Mouse (Mus musculus) adrenal gland, adult (tissue): ENCODE results near the gene Tmem221.
"Not testable (repeated sequence)": the region's sequence is repeated elsewhere in the genome, so short reads cannot be mapped to it uniquely, and the experiment has no call there.

Experiments
- DNase-seq, 2 experiments: peaks; one replicate each; pipeline ENCODE4 v3.0.0; 2022 to 2023; ENCODE audit warnings: low spot score in 1 of 2; ENCODE audit not compliant: inconsistent age in 2 of 2

The Tmem221 gene

DNA sequence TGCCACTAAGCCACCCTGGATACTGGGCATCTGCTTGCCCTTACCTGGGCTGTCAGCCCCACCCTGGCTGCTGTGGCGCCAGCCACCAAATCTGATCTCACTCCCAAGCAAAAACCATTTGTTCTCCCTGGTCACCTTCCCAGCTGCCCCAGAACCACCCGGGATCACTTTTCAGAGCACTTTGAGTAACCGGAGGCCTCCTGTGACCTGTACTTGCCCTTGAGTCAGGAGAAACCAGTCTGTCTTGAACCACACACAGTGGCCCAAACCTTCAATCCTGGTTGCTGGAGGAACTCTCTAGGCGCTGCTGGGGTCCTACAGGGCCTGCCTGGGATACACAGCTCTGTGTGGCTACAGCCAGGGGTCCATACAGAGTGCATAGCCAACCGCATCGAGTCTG lies 5.9 kb downstream of the Tmem221 start:
- DNase-seq: no peak

DNA sequence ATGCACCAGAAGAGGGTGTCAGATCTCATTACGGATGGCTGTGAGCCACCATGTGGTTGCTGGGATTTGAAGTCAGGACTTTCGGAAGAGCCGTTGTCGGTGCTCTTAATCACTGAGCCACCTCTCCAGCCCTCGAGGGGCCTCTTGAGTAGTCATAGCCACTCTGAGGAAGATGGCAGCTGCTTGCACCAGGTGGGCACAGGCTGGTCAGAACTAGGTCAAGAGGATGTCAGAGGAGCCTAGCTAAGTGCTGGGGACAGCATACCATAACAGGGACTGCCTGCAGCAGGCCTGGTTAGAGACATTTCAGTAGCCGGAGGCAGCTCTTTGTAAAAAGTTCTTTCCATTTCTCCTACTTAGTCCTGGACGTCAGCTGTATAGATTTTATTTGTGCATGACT lies 7.9 kb downstream of the Tmem221 start:
- DNase-seq: no peak

DNA sequence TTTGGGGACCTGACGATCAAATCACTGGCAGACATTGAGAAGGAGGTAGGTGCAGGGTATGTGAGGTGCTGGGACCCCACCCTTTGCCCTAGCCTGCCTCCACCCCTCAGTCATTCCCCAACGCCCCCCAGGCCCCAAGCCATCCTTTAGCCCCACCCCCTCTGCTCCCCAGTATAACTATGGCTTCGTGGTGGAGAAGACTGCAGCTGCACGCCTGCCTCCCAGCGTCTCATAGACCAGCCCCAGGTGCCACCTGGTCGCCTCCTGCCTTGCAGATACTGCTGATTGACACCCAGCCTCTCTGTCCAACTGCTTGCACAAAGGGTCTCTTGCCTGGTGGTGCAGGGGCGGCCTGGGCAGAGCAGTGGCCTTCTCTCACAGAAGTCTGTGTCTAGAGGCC lies 11.1 kb downstream of the Tmem221 start:
- DNase-seq: no peak

DNA sequence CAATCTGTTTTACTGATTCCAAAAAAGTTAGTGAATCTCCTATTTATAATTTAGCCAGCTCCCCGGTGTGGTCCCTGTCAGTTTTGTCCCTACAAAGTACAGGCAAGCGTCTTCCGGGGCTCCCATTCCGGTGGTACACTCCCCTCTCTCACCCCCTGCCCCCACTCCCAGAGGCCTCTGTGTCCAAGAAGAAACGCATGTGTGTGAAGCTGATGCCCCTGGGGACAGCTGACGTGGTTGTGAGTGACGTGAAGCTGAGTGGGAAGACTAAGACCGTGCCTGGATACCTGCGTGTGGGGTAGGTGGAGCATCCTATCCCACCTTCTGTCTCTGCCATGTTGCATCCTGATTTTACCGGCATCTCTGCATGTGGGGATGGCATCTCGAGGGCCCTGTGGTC lies 13.6 kb downstream of the Tmem221 start:
- no peak for DNase-seq

DNA sequence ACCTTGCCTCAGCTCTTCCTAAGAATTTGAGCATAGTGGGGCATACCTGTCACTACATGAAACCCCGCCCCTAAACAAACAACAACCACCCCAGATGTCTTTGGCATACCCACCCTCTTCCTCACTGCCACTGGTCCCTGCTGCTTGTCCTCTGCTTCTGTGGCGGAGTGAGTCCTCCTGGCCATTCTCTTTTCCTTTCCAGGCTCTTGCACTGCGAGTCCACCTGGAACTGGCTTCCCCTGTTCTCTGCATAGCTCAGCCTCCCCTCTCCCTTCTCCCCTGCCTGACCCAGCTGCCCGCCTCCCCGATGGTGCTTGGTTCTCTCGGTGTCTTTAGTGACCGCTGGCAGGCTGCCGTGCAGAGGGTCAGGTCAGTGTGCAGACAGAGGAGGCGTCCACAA lies 14.9 kb downstream of the Tmem221 start:
- no peak for DNase-seq

DNA sequence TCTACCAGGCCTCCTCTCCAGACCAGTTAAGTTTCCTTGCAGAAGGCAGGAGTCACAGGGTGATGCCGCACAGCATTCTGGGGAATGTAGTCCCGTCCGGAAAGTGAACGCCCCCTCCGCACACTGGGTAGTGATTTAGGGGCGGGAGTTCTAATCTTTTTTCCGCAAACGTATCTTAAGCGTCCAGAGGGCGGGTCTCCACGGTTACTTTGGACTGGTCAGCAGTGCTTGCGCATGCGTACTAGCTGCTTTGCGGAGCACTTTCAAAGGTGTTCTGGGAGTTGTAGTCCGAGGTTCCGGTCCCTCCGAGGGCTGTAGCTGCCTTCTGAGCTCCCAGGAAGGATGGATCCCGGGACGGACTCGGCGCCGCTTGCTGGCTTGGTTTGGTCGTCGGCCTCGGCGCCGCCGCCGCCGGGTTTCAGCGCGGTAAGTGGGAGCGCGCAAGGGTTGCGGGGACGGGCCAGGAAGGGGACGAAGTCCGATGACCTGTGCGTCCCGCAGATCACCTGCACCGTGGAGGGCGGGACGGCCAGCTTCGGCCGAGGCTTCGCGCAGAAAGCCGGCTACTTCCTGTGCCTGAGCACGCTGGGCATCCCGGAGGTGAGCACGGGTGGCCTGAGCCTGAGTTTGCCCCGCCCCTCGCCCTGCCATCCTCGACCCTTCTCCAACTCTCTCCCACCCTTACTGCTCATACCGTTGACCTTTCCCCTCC lies 15.9 kb downstream of the Tmem221 start, which contains the start of gene Mvb12a:
Gene Mvb12a, plus strand, starts transcription at position 291 of the 712 bp plus-strand sequence.
- DNase-seq: peak; percentile 98 to 99

DNA sequence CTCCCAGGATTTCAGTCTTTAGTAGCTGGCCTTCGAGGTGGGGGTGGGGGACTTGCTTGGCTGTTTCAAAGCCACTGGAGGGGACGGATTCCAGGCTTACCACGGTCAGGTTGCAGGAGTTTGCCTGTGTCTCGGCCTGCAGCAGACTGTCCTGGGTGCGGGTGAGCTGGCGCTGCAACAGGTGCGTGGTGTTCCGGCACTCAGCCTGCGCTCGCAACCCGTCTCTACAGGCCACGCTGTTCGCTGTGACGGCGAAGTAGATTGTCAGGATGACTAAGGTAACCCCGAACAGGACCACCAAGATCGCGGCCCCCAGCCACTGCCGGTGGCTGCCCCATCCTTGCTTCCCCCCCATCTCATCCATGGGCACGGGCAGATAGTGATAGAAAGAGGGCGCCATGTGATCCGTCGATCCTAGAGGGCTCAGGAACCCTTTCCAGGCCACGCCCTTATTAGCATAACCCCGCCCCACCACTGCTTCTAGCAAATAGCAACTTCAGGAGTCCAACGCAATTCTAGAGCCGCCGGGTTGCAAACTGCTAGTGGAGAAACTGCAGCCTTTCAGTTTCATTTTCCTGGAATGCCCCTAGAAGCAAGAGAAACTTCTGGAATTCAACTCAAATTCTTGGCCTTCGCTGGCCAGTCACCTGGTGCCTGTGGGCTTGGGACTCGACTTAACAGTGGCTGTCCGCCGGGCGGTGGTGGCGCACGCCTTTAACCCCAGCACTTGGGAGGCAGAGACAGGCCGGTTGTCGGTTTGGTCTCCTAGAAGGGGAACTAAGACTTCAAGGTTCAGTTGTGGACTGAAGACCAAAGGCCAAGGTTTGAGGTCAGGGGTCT lies 21.4 kb downstream of the Tmem221 start, which contains the start of gene Bst2:
Gene Bst2, minus strand, starts transcription at position 429 of the 840 bp plus-strand sequence.
- peak; percentile 92 to 98 for DNase-seq

DNA sequence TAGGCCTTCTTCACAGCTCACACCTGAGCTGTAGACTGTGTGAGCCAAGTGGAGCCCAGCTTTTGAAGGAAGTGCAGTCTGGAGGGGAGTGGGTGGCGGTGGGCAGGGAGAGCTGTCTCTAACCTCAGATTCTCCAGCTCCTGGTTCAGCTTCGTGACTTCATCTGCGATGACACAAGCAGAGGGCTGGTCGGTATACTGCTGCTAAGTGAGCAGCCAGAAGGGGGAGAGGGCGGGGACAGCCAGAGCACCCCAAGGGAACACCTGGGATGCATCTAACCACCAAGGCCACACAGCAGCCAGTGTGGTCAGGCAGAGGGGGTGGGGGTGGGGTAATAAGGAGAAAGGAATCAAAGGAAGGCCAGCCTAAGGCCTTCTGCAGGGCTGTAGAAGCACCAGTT lies 23.0 kb downstream of the Tmem221 start:
- no peak for DNase-seq

DNA sequence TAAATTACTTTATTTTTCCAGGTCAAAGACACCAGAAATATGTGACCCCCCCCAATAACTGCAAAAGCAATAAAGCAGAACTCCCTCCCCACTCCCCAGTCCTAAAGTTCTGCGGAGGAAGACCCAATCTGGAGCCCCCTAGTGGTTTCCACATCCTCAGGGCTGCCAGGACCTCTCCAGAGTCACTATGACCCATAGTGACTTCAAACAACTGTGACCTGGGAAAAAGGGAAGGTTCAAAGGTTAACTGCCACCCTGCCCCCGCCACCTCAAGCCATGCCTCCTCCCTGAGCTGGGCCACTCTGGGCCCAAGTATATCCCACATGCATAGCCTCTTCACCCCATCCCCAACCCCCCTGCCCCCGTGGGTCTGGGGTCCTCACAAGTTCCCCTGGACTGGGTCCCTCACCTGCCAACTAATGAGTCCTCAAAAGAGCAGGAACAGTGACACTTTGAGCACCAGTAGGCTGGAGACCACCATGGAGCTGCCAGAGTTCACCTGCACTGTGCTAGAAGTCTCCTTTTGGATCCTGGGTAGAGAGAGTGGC lies 24.3 kb downstream of the Tmem221 start:
- DNase-seq: no peak

DNA sequence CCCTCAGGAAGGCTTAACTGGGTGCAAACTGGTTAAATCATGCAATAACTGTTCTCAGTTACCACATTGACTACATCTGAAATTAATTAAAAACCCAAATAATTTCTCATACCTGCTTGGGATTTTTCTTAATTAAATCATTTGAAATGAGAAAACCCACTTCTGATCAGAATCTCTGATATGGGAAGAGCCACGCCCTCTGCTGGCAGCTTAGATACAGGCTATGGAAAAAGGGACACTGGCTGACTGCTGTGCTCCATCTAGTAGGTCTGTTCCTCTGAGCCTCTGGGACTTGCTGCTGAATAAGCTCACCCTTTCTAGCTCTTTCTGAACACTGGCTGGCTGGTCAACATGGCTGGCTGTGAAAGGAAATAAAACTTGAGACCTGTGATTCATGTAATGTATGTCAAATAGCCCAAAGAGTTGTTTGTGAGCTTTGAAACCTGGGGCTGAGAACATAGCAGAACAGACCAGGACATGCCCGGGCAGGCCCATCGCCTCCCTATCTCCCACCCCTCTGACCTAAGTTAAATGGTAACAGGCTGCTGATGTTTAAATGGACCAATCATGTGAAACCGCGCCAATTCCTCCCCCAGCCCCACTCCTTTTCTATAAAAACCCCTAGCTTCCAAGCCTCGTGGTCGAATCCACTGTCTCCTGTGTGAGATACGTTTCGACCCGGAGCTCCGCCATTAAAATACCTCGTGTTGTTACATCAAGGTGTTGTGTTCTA lies 27.8 kb downstream of the Tmem221 start:
- not testable (repeated sequence) for DNase-seq

DNA sequence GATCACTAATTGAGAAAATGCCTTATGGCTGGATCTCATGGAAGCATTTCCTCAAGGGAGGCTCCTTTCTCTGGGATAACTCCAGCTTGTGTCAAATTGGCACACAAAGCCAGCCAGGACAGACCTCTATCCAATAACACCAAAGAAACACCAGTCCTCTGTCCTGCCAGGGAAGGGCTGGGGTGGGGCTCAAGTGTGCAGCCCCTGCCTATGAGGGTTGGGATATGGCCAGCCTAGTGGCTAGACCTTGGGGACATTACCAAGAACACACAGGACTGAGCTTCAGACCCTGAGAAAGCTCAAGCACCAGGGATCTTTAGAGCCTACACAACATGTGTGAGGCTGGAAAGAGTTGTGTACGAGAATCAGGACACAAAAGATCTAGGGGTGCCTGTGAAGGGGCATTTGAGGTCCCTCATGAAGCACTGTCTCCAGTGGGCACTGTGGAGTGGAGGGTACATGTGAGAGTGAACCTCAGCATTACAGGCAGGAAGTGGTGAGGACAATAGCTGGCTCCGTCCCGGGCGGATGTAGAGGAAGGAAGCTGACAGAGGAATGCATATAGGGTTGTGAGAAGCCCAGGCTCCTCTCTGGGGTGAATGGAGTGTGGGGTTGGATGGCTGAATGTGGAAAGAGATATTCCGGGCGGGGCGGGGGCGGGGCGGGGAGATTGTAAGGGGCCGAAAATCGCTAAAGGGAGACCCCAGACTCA lies 30.2 kb downstream of the Tmem221 start:
- no peak for DNase-seq

DNA sequence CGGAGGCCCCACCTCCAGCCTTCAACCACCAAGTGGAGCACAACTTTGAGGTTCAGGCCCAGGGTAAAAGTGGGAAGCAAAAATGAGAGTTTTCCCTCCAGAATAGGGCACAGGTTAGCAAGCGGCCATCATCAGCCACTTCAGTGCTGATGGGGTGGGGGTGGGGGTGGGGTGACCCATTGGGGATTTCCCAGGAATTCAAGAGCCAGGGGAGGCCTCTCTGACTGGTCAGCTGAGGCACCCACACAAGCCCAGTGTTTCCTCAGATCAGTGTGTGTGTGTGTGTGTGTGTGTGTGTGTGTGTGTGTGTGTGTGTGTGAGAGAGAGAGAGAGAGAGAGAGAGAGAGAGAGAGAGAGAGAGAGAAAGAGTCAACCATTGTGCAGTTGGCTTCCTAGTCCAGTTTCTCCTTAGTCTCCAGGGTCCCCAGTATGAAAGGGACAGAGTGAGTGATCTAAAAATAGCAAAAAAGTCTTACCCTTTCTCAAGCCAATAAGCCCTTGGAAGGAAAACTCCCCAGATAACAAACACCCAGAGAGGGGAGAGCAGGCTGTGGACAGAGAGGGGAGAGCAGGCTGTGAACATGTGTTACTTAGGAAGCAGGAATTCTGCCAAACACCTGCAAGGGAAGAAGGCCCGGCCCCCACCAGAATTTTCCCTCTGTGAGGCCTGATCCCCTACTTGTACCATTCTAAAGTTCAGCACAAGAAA lies 31.4 kb downstream of the Tmem221 start:
- no peak for DNase-seq

DNA sequence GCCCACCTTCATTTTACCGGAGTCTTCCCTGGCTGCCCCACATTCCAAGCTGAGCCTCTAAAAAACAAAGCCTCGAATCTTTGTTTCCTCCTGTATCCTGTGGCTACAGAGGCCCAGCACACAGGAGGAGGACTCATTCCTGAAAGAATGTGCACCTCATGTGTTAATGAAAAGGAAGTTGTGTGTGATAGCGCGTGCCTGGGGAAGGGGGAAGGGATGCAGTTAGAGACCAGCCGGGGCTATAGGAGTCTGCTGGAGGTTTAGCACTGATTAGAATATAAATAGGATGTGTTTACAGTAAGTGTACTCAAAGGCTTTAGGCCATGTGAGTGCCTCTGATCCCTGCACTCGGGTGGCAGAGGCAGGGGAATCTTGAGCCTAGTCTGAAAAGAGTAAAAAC lies 32.4 kb downstream of the Tmem221 start:
- no peak for DNase-seq

DNA sequence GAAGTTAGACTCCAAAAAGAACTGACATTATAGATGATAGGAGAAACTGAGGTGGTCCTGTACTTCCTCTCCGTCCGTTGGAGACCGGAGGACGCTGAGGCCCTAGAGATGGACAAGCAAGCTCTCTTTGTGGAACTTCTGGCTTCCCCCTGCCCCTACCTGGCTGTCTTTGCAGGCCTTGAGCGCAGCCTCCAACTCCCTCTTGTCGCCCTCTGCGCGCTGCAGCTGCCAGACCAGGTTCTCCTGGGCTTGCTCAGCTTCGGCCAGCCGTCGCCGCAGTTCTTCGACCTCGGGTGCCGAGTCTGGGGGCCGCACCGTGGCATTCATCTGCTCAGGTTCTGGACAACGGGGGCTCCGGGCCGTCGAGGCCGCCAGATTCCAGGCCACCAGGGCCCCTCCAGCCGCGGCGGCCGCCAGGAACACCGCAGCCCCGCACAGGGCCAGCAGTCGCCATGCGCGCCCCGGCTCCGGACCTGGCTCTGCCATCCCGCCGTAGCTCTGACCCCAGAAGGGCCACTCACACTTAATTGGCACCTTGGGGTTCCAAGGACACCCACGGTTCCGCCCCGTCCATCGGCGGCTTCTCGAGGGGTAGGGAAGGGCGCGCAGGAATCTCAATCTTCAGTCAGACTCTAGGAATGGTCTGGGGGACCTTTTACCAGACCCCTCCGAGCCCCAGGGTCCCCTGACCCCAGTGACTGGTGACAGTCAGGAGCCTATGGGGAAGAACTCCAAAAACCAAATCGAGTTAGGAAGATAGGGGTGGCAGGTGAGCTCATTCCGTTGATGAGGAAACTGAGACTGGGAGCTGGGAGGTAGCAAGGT lies 33.2 kb downstream of the Tmem221 start, which contains the start of gene Ccdc194:
Gene Ccdc194, minus strand, starts transcription at position 486 of the 825 bp plus-strand sequence.
- no peak for DNase-seq

DNA sequence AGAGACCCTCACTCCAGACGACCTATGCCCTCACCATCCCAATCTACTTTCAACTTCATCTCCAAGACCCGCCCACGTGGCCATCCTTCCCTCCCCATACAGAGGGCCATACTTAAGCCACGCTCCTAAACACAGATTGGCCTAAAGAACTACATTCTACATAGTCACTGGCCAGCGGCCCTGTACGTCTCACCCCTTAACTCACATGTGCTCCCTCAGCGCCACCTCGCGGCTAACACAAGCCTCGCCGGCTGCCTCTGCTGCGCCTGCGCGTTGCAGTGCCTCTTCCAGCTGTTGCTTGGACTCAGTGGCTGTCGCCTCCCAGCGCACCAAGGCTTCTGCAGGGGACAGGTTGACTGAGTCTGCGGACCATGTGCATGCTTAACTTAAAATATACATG lies 37.0 kb downstream of the Tmem221 start:
- DNase-seq: peak; percentile 94 to 98

DNA sequence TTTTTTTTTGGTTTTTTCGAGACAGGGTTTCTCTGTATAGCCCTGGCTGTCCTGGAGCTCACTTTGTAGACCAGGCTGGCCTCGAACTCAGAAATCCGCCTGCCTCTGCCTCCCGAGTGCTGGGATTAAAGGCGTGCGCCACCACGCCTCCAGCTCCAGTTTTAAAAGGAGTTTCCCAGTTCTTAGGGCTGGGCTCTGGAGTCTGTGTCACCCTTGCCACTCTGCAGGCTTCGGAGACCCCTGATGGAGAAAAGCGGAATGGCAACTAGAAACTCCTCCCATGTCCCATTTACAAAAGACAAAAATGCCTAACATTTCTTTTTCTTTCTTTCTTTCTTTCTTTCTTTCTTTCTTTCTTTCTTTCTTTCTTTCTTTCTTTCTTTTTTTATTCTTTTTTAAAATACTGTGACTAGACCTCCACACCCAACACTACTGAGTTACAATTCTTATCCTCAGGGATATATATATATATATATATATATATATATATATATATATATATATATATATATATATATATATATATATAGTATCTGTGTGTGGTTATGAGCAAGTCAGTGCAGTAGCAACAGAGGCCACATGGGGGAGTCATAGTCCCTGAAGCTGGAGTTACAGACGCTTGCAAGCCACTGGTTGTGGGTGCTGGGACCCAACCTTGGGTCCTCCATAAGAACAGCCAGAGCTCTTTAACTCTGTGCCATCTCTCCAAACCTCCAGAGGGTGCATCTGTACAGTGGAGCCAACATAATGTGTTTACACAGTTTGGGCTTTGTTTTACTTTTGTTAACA lies 39.4 kb downstream of the Tmem221 start:
- peak; percentile 65 to 88 for DNase-seq

DNA sequence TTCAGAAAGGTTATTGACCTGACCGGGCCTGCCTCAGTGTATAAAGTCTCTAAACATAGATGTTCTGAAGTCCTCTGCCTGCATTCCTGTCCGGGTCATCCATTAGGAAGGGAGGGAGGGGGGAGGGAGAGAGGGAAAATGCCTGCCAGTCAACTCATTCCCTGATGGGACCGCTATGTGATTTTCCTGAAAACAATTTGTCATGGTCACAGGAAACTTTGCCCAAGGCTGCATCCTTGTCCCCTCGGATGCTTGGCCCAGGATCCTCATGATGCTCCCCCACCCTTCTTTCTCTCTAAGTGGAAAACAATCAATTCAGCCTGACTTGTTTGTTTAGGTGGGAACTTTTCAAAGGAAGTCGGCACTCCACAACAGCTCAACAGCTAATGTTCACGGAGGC lies 41.9 kb downstream of the Tmem221 start:
- peak in 1 of 2 experiments; percentile 70 for DNase-seq

DNA sequence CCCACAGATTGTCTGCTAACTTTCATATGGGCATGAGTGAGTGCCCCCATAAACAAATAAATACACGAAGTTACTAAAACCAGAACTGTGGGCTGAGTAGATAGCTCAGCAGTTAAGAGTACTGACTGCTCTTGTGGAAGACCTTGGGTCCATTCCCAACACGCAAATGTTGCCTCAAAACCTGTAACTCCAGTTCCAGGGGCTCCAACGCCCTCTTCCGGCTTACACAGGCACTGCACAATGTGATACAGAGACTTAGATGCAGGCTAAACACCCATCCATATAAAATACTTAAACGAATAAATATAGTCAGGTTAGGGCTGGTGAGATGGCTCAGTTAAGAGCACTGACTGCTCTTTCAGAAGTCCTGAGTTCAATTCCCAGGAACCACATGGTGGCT lies 43.6 kb downstream of the Tmem221 start:
- no peak for DNase-seq
